Mouse (Mus musculus): ENCODE data around the gene Lrmda.

Gene Lrmda

GRCm38 (mm10) chr14:23052833-23053592 lies 1033.5 kb downstream of the Lrmda start:
- DNase-seq (ENCODE audit: low read depth, low spot score) = no peak

GRCm38 (mm10) chr14:23057228-23057976 lies 1037.9 kb downstream of the Lrmda start:
- no peak for DNase-seq (ENCODE audit: low read depth, low spot score)

- DNase-seq (ENCODE audit: low read depth, low spot score) = no peak
Measured at GRCm38 (mm10) chr14:23057987-23058386, 1038.5 kb downstream of the Lrmda start.

- DNase-seq (ENCODE audit: low read depth, low spot score) = no peak
Measured at GRCm38 (mm10) chr14:23078719-23079118, 1059.2 kb downstream of the Lrmda start.

- no peak for DNase-seq (ENCODE audit: low read depth, low spot score)
Measured at GRCm38 (mm10) chr14:23084241-23084773, 1064.8 kb downstream of the Lrmda start.

GRCm38 (mm10) chr14:23084797-23085196 lies 1065.3 kb downstream of the Lrmda start:
- DNase-seq (ENCODE audit: low read depth, low spot score) = no peak

- no peak for DNase-seq (ENCODE audit: low read depth, low spot score)
Measured at GRCm38 (mm10) chr14:23093306-23093705, 1073.8 kb downstream of the Lrmda start.

- no peak for DNase-seq (ENCODE audit: low read depth, low spot score)
Measured at GRCm38 (mm10) chr14:23094546-23095157, 1075.1 kb downstream of the Lrmda start.

- DNase-seq (ENCODE audit: low read depth, low spot score) = no peak
Measured at GRCm38 (mm10) chr14:23095158-23096016, 1075.9 kb downstream of the Lrmda start.

GRCm38 (mm10) chr14:23096017-23096336 lies 1076.5 kb downstream of the Lrmda start:
- DNase-seq (ENCODE audit: low read depth, low spot score) = no peak

- DNase-seq (ENCODE audit: low read depth, low spot score) = no peak
Measured at GRCm38 (mm10) chr14:23096405-23096804, 1076.9 kb downstream of the Lrmda start.

All from A20 (cell line).